Mouse (Mus musculus) testis, adult 2 months (tissue): ENCODE measurements around the gene Dyrk3.

Source experiments
- CTCF ChIP-seq: fragments of 200-500 bp; IDR thresholded peaks from 2 replicates; pipeline ENCODE4 v1.5.1; 2012; ENCODE audit warnings: low read depth, mild to moderate bottlenecking, inconsistent platforms, low read length, moderate library complexity; ENCODE audit not compliant: control insufficient read depth, insufficient read depth, insufficient replicate concordance
- POLR2A ChIP-seq: fragments of 200-500 bp; IDR thresholded peaks from 2 replicates; pipeline ENCODE4 v1.6.1; 2012; ENCODE audit warnings: low read depth, mild to moderate bottlenecking, inconsistent platforms, low read length, moderate library complexity; ENCODE audit not compliant: control insufficient read depth

DNA sequence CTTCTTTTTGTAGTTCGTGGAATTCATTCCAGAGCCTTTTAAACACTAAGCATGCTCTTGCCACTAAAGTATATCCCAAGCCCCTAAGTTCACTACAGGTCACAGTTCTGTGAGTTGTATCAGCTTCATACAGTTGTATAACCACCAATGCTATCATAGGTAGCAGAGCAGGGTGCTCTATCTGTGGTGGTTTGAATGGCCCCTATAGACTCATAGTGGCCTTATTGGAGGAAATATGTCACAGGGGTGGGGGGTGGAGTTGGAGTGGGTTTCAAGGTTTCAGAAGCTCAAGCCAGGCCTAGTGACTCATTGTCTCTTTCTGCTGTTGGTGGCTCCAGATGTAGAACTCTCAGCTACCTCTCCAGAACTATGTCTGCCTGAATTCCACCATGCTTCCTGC lies 4.3 kb upstream of the Dyrk3 start:
- TF ChIP-seq CTCF (no peak), POLR2A (no peak)
